Mouse (Mus musculus) spleen, postnatal 10 days (tissue): ENCODE data around the gene Clmn.

Experiments
- DNase-seq, 2 experiments: peaks; one replicate each; pipeline ENCODE4 v3.0.0; 2021 to 2022; ENCODE audit warnings: low spot score in 2 of 2

The Clmn gene

GRCm38 (mm10) chr12:104817172-104817866 lies 47.6 kb downstream of the Clmn start:
- no peak for DNase-seq

- no peak for DNase-seq
These were observed 50.6 kb downstream of the Clmn start for GRCm38 (mm10) chr12:104814291-104814690.

GRCm38 (mm10) chr12:104813762-104814161 lies 51.1 kb downstream of the Clmn start:
- DNase-seq: no peak

GRCm38 (mm10) chr12:104812711-104813110 lies 52.2 kb downstream of the Clmn start:
- DNase-seq: peak in 1 of 2 experiments; percentile 40

GRCm38 (mm10) chr12:104810923-104811443 lies 53.9 kb downstream of the Clmn start:
- DNase-seq: no peak

GRCm38 (mm10) chr12:104808421-104809067 lies 56.3 kb downstream of the Clmn start:
- no peak for DNase-seq

- DNase-seq: no peak
These were observed 58.0 kb downstream of the Clmn start for GRCm38 (mm10) chr12:104806680-104807375.

- no peak for DNase-seq
These were observed 63.2 kb downstream of the Clmn start for GRCm38 (mm10) chr12:104801494-104802260.

GRCm38 (mm10) chr12:104799365-104799764 lies 65.5 kb downstream of the Clmn start:
- peak in 1 of 2 experiments; percentile 48 for DNase-seq

- no peak for DNase-seq
These were observed 67.0 kb downstream of the Clmn start for GRCm38 (mm10) chr12:104797905-104798304.

GRCm38 (mm10) chr12:104796635-104797378 lies 68.1 kb downstream of the Clmn start:
- DNase-seq: no peak

- DNase-seq: no peak
These were observed 69.9 kb downstream of the Clmn start for GRCm38 (mm10) chr12:104794957-104795356.

GRCm38 (mm10) chr12:104793486-104793885 lies 71.4 kb downstream of the Clmn start:
- no peak for DNase-seq

- no peak for DNase-seq
These were observed 87.3 kb downstream of the Clmn start for GRCm38 (mm10) chr12:104777603-104778002.

GRCm38 (mm10) chr12:104771941-104772340 lies 92.9 kb downstream of the Clmn start:
- no peak for DNase-seq

- DNase-seq: no peak
These were observed 95.6 kb downstream of the Clmn start for GRCm38 (mm10) chr12:104769201-104769785.

GRCm38 (mm10) chr12:104767183-104767582 lies 97.7 kb downstream of the Clmn start:
- peak in 1 of 2 experiments; percentile 28 for DNase-seq

GRCm38 (mm10) chr12:104765761-104766160 lies 99.1 kb downstream of the Clmn start:
- DNase-seq: no peak

- no peak for DNase-seq
These were observed 99.8 kb downstream of the Clmn start for GRCm38 (mm10) chr12:104765116-104765515.

GRCm38 (mm10) chr12:104763918-104764317 lies 101.0 kb downstream of the Clmn start:
- DNase-seq: no peak

GRCm38 (mm10) chr12:104761411-104761810 lies 103.5 kb downstream of the Clmn start:
- DNase-seq: no peak
